Mouse (Mus musculus) right cerebral cortex, postnatal 25 days (tissue): Measurements from ENCODE around the gene 4930469K13Rik.

Experiments
- DNase-seq: peaks from one replicate; pipeline ENCODE4 v3.0.0; 2022

The 4930469K13Rik gene

GRCm38 (mm10) chr11:34077870-34078269 lies 20.5 kb downstream of the 4930469K13Rik start:
- DNase-seq = no peak

DNA sequence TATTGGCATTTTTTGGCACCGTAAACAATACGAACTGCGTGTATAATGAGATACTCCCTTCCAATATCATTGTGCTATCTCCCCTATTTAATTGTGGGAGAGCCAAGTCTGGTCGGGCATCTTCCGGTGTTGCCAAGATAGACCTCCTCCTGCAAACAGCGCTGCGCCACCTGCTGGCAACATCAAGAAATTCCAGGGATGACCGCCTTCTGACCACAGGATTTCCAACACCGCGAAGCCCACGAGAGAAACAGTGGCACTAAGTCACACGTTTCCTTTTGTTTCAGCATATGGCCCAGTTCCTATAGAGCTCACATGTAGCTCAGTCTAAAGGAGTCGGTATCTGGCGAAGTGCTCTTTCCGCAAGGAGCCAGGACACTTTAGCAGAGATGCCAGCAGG lies 24.6 kb downstream of the 4930469K13Rik start:
- DNase-seq = peak; percentile 36

DNA sequence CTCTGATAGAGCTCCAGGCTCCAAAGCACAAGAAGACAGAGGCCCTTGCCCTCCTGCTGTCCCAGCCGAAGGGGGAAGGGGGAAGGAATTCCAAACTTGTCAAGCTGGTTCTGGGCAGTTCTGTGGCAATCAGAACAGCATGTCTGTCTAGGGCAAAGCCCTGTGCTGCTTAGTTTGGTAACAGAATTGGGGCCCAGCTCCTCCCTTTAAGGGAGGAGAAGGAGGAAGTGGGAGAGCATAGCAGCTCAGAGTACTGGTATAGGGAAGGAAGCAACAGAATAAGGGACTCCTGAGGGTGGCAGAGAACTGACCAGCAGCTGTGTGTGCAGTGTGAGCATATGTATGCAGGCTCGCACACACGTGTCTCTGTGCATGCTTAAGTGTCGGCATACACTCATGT lies 26.0 kb downstream of the 4930469K13Rik start:
- no peak for DNase-seq

GRCm38 (mm10) chr11:34070596-34070995 lies 27.8 kb downstream of the 4930469K13Rik start:
- DNase-seq = no peak

- DNase-seq = no peak
Measured at GRCm38 (mm10) chr11:34063702-34064485, 34.5 kb downstream of the 4930469K13Rik start.

- DNase-seq = no peak
Measured at GRCm38 (mm10) chr11:34063257-34063656, 35.1 kb downstream of the 4930469K13Rik start.

DNA sequence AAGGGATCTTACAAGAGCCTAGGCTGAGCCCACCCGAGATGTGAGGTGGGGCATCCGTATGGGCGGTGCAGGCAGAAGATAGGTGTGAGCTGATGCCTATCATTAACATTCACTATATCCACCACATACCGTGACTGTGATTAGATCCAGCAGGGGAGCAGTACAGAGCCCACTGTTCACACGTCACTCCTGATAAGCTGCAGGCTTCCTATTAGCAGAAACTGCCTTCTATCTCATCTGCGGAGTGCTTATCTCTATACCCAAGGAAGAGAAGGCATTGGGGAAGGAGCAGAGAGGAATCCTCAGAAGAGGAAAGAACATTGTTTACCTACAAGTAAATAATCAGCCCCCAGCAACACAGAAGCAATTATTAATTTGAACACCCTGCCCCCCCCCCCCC lies 36.6 kb downstream of the 4930469K13Rik start:
- no peak for DNase-seq

DNA sequence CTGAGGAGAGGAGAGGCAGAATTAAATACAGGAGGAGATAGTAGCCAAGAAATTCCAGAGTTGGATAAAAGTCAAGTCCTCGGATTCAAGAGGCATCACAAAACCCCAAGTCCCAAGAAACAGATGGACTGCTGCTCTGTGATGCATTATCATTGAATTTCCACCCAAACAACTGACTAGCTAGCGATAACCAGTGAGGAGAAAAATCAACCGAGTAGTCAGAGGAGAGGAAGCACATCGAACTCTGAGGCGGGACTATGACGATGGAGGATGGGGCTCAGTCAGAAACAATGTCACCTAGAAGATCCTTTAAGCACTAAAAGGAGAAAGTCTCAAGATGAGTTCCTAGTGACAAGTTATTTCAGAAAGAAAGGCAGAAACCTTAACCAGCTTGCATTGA lies 39.4 kb downstream of the 4930469K13Rik start:
- DNase-seq = no peak

DNA sequence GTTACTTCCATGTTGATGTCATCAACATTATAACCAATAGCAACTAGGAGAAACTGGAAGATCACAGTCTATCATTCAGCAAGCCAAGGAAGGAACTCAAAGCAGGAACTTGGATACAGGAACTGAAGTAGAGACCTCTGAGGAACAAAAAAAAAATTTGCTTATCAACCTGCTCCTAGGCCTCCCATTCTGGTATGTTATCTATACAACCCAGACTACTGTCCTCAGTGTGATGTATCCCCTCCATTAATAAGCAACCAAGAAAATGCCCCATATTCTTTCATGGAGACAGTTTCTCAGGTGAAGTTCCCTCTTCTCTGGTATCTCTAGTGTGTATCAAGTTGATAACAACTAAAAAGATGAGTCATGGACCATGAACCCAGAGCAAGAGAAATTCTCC lies 40.0 kb downstream of the 4930469K13Rik start:
- no peak for DNase-seq

DNA sequence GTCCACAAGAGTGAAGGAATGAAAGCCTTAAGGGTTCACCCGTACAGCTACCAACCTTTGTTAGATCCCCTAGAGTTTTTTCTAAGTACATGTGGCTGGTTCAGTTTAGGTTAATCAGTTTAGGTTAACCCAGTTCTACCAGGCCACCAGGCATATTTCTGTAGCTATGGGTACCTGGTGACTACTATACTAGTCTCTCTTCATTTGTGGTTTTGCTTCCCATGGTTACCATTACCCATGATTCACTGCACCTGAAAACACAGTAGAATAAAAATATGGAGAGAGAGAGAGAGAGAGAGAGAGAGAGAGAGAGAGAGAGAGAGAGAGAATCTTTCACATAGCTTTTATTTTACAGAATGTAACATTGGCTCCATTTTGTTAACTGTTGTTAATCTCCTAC lies 41.6 kb downstream of the 4930469K13Rik start:
- no peak for DNase-seq

DNA sequence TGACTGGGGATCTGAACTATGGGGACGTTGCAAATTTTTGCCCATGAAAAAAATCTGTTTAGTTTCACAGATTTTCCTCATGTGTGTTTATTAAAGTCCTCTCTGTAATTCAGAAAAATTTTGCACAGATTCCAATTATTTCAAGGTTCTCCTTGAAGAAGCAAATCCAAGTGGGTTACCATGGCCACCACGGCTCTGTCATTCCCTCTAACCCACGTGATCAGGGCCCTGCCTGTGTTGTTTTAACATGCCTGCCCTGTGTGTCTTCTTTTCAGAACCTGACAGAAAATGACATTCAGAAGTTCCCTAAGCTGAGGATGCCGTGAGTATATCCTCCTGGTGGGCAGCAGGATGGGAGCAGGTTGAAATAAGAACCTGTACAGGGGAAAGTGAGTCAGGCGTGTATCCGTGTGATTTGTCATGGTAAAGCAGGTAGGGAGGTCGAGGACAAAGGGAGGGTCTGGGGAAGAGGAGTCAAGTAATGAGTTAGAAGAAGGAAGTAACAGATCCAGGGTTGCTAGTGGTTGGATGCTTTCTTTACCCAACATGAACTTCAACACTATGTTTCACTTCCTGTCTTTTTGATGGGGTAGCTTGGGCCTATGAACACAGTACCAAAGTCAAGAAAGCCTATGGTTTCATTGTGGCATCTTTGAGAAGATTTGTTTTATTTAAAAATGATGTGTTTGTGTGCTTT lies 44.2 kb downstream of the 4930469K13Rik start:
- DNase-seq = peak; percentile 15

DNA sequence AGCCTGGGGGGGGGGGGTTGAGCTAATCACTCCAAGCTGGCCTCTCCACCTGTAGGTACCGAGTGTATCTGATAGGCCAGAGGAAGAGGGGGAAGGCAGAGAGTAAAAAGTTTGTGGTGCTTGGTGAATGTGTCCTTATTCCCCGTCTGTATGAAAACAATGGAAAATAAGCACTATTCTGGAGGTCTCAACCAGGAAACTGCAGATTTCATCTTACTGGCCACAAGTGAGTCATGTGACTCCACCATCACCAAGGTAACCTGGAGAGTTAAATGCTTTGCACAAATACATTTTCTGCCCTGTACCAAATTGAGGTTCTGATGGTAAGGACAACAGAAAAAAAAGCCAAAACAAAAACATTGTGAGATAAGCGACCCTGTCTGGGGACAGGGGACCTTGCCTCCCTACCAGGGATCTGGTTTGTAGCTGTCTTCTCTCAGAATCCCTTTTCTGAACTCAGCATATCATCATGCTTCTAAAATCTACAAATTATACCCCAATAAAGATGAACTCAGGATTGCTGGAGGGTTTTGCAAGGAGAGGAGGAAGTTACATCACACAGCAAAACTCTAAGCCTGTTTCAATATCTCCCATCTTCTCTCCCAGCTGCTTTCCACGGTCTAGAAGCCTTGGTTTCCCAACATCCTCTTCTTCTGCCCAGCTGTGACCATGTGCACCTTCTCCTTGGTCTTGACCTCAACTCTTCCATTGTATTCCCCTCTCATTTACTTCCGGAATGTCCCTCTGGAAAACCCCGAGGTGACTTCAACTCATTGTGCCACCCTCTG lies 45.1 kb downstream of the 4930469K13Rik start:
- DNase-seq = no peak

GRCm38 (mm10) chr11:34050643-34051042 lies 47.7 kb downstream of the 4930469K13Rik start:
- DNase-seq = no peak

DNA sequence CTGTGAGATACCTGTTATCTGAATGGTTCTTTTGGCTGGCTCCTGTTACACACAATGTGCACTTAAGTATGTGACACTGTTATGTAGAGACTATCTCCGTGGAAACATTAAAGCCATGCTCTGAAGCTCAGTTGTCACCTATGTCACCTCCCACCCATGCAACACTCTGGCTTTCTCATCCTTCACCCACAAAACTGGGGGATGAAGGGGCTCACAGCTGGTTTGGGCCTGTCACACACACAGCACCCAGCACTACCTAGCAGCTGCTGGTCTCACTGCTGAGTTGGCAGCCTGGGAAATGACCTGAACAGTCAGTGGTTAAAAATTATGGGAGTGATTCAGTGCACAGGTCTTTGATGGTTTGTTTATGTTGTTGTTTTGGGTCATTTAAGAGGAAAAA lies 48.3 kb downstream of the 4930469K13Rik start:
- DNase-seq = no peak

- no peak for DNase-seq
Measured at GRCm38 (mm10) chr11:34049125-34049379, 49.3 kb downstream of the 4930469K13Rik start.

DNA sequence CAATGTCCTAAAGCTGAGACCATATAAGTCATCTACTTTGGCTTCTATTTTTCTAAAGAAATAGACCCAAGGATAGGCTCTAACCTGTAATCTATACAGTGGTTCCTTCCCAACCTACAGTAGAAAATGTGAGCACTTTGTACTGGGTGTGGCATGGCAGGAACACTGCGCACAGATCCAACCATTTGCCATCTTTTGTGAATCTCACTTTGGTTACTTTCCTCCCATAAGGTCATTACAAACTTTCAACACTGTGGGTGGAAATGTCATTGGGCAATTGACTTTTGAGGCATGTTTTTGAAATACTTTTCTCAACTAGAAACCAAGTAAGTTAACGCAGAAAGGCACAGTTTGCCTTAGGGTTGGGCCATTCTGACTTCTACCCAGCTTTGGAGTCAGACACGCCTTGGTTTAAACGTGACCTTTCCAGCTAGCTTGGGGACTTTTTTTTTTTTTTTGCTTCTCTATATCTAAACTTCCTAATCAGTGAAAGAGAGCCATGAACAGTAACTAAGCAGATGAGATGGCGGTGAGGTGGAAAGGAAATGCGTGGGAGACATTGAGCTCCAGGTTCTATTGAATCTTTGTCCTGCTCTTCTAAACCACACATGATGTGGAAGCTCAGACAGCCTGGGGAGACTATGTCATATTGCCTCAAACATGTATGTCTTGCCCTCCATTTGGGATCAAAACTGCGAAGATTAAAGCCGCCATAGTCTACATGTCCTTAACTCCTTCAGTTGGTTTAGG lies 49.8 kb downstream of the 4930469K13Rik start:
- DNase-seq = no peak

DNA sequence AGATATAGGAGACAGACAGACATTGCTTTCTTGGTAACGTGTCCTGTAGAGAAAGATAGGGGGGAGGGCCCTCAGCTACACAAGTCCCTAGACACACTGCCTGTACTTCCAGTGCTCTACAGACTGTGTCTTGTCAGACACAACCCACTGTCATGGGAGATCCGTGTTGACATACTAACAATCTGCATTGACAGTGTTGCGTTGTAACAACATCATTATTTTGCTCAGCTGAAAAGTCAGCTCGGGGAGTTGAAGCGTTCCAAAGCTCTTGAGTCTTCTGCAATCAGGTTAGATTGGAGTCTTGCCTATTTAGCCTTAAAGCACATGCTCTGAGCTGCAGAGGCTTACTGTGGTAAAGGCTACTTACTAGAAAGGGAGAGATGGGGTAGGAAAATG lies 50.8 kb downstream of the 4930469K13Rik start:
- no peak for DNase-seq

DNA sequence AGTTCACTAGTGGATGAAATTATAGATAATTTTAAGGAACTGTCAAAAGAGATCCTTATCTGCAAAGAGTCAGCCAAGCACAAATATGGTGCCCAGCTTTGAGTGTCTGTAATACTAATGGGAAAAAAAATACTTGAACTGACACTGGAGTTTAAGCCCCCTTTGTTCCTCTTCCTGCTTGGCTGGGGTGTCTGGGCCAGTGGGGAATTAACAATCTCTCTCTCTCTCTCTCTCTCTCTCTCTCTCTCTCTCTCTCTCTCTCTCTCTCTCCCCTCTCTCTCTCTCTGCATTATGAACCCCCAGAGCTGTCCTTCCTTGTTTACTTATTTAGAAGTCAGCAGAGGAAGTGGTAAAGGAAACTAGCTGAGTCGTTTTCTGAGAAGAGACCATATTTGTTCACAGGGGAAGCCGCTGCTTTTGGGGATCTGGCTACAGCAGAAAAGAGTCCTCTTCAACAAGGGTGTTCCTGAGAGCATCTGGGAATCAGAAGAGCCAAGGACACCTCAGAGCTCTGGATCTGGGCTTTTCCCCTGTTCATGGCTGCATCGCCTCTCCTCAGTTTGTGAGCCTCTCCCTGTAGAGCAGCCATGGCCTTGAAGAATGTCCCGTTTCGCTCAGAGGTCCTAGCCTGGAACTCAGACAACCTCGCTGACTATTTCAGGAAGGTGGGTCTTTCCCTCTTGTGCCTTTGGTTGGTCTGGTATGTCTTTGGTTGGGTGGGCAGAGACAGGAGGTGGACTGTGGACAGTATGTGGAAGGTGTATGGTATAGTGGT lies 51.4 kb downstream of the 4930469K13Rik start, which contains the start of gene Lcp2:
Gene Lcp2 (plus strand): TSS at position 154 of the 775 bp plus-strand sequence.
- DNase-seq = no peak

GRCm38 (mm10) chr11:34042808-34043207 lies 55.5 kb downstream of the 4930469K13Rik start:
- no peak for DNase-seq

GRCm38 (mm10) chr11:34040061-34040460 lies 58.3 kb downstream of the 4930469K13Rik start:
- DNase-seq = no peak

- DNase-seq = no peak
Measured at GRCm38 (mm10) chr11:34035909-34036658, 62.3 kb downstream of the 4930469K13Rik start.
